Mouse (Mus musculus): ENCODE measurements around the gene Npr3. TPM values are rescaled to one million over a fixed set of nuclear protein-coding genes. Genes with fewer than 3 reads are reported as not detected.

Npr3 gene
- total RNA-seq, 2 experiments from 2014 or later, result 4.0 to 9.1 TPM

- Histone ChIP-seq H3K27ac (peak overlapping the region; percentile 76), H3K4me3 (peak overlapping the region; percentile 82)
- no peak for TF ChIP-seq CTCF (IDR thresholded peaks at IDR 0.05)
- DNase-seq, result peak; percentile 45
- intact Hi-C loops (cut with DNase I), result loop anchor here (5.0 to 10.0 kb wide), 4 partner anchors 51 to 501 kb away; no protein-coding TSS in a partner anchor
These were observed 991 bp downstream of the Npr3 start for GRCm38 (mm10) chr15:11906021-11906570.

- intact Hi-C loops (cut with DNase I), result loop anchor here (5.0 to 10.0 kb wide), 4 partner anchors 52 to 500 kb away; no protein-coding TSS in a partner anchor
- TF ChIP-seq CTCF (IDR thresholded peaks at IDR 0.05), result no peak
- Histone ChIP-seq H3K27ac (peak overlapping the region; percentile 59), H3K4me3 (peak overlapping the region; percentile 82)
- DNase-seq, result peak; percentile 63
These were observed 2.0 kb downstream of the Npr3 start for GRCm38 (mm10) chr15:11904848-11905672.

GRCm38 (mm10) chr15:11904043-11904847, 2.8 kb downstream of the Npr3 start:
- H3K27ac ChIP-seq, result peak overlapping the region; percentile 59; the same call in 1 of the 2 replicates
- H3K4me3 ChIP-seq, result peak overlapping the region; percentile 82
- intact Hi-C loops (cut with DNase I), result loop anchor here (10.0 kb wide), 1 partner anchor 499 kb away; no protein-coding TSS in a partner anchor
- TF ChIP-seq CTCF (IDR thresholded peaks at IDR 0.05), result 0 out of 2 replicates have a peak, but pooled peaks have one; percentile 4
- DNase-seq, result peak; percentile 38

GRCm38 (mm10) chr15:11903196-11904042, 3.7 kb downstream of the Npr3 start:
- peak overlapping the region; percentile 59; the same call in 1 of the 2 replicates for H3K27ac ChIP-seq
- peak overlapping the region; percentile 82 for H3K4me3 ChIP-seq
- intact Hi-C loops (cut with DNase I), result loop anchor here (10.0 kb wide), 1 partner anchor 499 kb away; no protein-coding TSS in a partner anchor
- TF ChIP-seq CTCF (IDR thresholded peaks at IDR 0.05), result no peak
- no peak for DNase-seq

GRCm38 (mm10) chr15:11897617-11898016, 9.5 kb downstream of the Npr3 start:
- no peak for DNase-seq
- TF ChIP-seq CTCF (IDR thresholded peaks at IDR 0.05), result no peak
- intact Hi-C loops (cut with DNase I), result no loop called here
- Histone ChIP-seq H3K27ac (no peak overlapping the region), H3K4me3 (no peak overlapping the region)

- Histone ChIP-seq H3K27ac (no peak overlapping the region), H3K4me3 (no peak overlapping the region)
- no peak for DNase-seq
- TF ChIP-seq CTCF (IDR thresholded peaks at IDR 0.05), result no peak
- intact Hi-C loops (cut with DNase I), result no loop called here
These were observed 9.9 kb downstream of the Npr3 start for GRCm38 (mm10) chr15:11897162-11897561.

- DNase-seq, result no peak
- intact Hi-C loops (cut with DNase I), result no loop called here
- no peak for TF ChIP-seq CTCF (IDR thresholded peaks at IDR 0.05)
- Histone ChIP-seq H3K27ac (no peak overlapping the region), H3K4me3 (no peak overlapping the region)
These were observed 13.1 kb downstream of the Npr3 start for GRCm38 (mm10) chr15:11893969-11894368.

GRCm38 (mm10) chr15:11891395-11891794, 15.7 kb downstream of the Npr3 start:
- no peak overlapping the region for H3K4me3 ChIP-seq
- intact Hi-C loops (cut with DNase I), result no loop called here
- peak; percentile 30; the same call in 1 of the 2 replicates for TF ChIP-seq CTCF (IDR thresholded peaks at IDR 0.05)
- H3K27ac ChIP-seq, result no peak overlapping the region
- no peak for DNase-seq

- no peak for DNase-seq
- intact Hi-C loops (cut with DNase I), result no loop called here
- no peak for TF ChIP-seq CTCF (IDR thresholded peaks at IDR 0.05)
- peak overlapping the region; percentile 35 for H3K4me3 ChIP-seq
- peak overlapping the region; percentile 62 for H3K27ac ChIP-seq
These were observed 24.4 kb downstream of the Npr3 start for GRCm38 (mm10) chr15:11882508-11883205.

GRCm38 (mm10) chr15:11881822-11882221, 25.3 kb downstream of the Npr3 start:
- Histone ChIP-seq H3K4me3 (no peak overlapping the region), H3K27ac (no peak overlapping the region)
- DNase-seq, result no peak
- intact Hi-C loops (cut with DNase I), result no loop called here
- TF ChIP-seq CTCF (IDR thresholded peaks at IDR 0.05), result no peak

GRCm38 (mm10) chr15:11878334-11878733, 28.8 kb downstream of the Npr3 start:
- no peak for TF ChIP-seq CTCF (IDR thresholded peaks at IDR 0.05)
- Histone ChIP-seq H3K4me3 (no peak overlapping the region), H3K27ac (peak overlapping the region; percentile 62)
- intact Hi-C loops (cut with DNase I), result no loop called here
- DNase-seq, result peak; percentile 29
